Mouse (Mus musculus) hindbrain, embryonic 11.5 days (tissue): ENCODE data around the gene Plcb1. TPM values are rescaled to one million over a fixed set of nuclear protein-coding genes. Genes with fewer than 3 reads are reported as not detected.

Source experiments
- ATAC-seq: fragments of 200-750 bp; cut with Nextera tagmentation; 2 replicates; pipeline ENCODE4 v1.8.0; 2017; ENCODE audit warnings: mild to moderate bottlenecking, moderate TSS enrichment, moderate library complexity; ENCODE audit not compliant: low FRiP score
- DNase-seq: peaks from one replicate; pipeline ENCODE4 v3.0.0-alpha.2; 2015; ENCODE audit warnings: low spot score
- H3K27ac ChIP-seq: fragments of 300-500 bp; sonication (generic); 2 replicates; pipeline ENCODE4 v1.5.1; 2014; ENCODE audit warnings: mild to moderate bottlenecking, low read depth, low read length
- H3K27me3 ChIP-seq: fragments of 300-500 bp; sonication (generic); 2 replicates; pipeline ENCODE4 v1.6.1; 2014; ENCODE audit warnings: mild to moderate bottlenecking, low read length, moderate library complexity, mixed read lengths; ENCODE audit not compliant: control insufficient read depth, insufficient read depth
- H3K36me3 ChIP-seq: fragments of 300-500 bp; sonication (generic); 2 replicates; pipeline ENCODE4 v1.6.1; 2014; ENCODE audit warnings: mild to moderate bottlenecking, low read length, moderate library complexity, mixed read lengths; ENCODE audit not compliant: control insufficient read depth, insufficient read depth
- H3K4me1 ChIP-seq: fragments of 300-500 bp; sonication (generic); replicated peaks from 2 replicates; pipeline ENCODE4 v1.6.1; 2014; ENCODE audit warnings: low read length, mixed read lengths; ENCODE audit not compliant: control insufficient read depth, insufficient read depth
- H3K4me2 ChIP-seq: fragments of 300-500 bp; sonication (generic); replicated peaks from 2 replicates; pipeline ENCODE4 v1.6.1; 2014; ENCODE audit warnings: mild to moderate bottlenecking, low read depth, low read length
- H3K4me3 ChIP-seq: fragments of 300-500 bp; sonication (generic); 2 replicates; pipeline ENCODE4 v1.5.1; 2014; ENCODE audit warnings: low read depth, low read length
- H3K9ac ChIP-seq: fragments of 300-500 bp; sonication (generic); 2 replicates; pipeline ENCODE4 v1.6.1; 2014; ENCODE audit warnings: low read depth, low read length
- H3K9me3 ChIP-seq: fragments of 300-500 bp; sonication (generic); 2 replicates; pipeline ENCODE4 v1.6.1; 2016; ENCODE audit warnings: low read length; ENCODE audit not compliant: control insufficient read depth
- WGBS: fragments of 180-500 bp; shearing (Covaris S2); extraction: QIAGEN DNeasy Blood & Tissue Kit; methylation state at CpG from one replicate; pipeline ENCODE4 v1.1.7; 2014; 5-methylcytosine and 5-hydroxymethylcytosine counted together
- polyA plus RNA-seq: library from polyadenylated mRNA; unstranded; fragments of >200 nt; fragmentation: Nextera tagmentation; extraction: Ambion mirVana; gene quantifications from 2 replicates; pipeline ENCODE4 v1.2.1, GENCODE M21; 2014

Gene Plcb1
- polyA plus RNA-seq, 1 experiment from 2014 or later: 10.7 TPM

DNA sequence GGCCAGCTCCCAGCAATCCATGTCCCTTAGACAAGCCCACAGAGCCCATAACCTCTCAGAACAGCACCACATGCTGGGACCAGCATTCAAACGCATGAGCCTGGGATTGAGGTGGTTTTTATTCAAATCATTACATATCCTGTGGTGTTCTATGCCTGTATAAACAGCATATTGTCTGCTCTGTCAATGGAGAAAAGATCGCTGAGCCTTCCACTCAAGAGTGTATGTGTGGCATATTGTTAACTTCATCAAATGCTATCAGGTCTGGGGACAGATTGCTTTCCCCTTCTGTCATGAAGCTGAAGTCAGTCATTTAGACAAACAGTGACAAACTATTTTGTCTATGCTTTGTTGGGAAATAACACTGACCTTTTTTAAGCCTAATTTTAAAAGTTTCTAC lies 322.7 kb downstream of the Plcb1 start:
- Histone ChIP-seq H3K36me3 (no peaks in the 10 kb centered on the region), H3K4me1 (no peaks in the 10 kb centered on the region), H3K4me3 (no peak overlapping the region), H3K27me3 (no peaks in the 10 kb centered on the region), H3K9me3 (no peaks in the 10 kb centered on the region), H3K9ac (no peak overlapping the region), H3K27ac (no peak overlapping the region), H3K4me2 (no peak overlapping the region)
- DNase-seq (no peak), ATAC-seq (no peak)
- 45% methylated on average over 2 of the region's 2 CpGs for WGBS

DNA sequence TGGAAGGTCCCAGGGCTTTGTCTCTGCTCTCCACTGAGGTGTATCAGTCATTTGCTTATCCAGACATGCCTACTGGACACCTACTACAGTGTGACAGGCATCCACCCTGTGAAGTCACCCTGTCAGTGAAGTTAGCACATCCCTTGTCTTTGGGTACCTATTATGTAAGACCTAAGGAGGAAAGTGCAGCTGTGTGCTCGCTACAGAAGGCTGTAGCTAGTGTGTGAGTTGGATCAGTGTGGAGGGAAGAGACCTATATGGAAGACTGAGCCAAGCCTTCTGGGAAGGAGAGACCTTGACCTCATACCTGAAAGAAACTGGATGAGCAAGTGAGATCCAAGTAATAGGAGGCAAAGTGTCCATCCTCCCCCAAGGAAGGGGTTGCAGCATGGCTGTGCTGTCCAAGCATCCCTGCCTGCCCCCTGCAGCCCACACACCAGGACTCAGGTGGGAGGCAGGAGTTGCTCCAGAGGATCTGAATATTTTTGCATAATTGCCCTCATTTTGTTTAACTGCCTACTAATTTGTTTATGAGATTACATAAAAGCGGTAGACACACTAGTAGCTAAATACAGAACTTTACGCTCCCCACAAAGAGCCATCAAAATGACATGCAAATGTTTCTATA lies 328.7 kb downstream of the Plcb1 start:
- no peak for DNase-seq
- no peaks in the 10 kb centered on the region for H3K27me3 ChIP-seq
- no peak for ATAC-seq
- WGBS: 90% methylated on average over 3 of the region's 3 CpGs
- no peak overlapping the region for H3K4me3 ChIP-seq
- H3K4me1 ChIP-seq: no peaks in the 10 kb centered on the region
- H3K27ac ChIP-seq: no peak overlapping the region
- no peak overlapping the region for H3K4me2 ChIP-seq
- H3K9me3 ChIP-seq: no peaks in the 10 kb centered on the region
- H3K36me3 ChIP-seq: no peaks in the 10 kb centered on the region
- H3K9ac ChIP-seq: no peak overlapping the region

DNA sequence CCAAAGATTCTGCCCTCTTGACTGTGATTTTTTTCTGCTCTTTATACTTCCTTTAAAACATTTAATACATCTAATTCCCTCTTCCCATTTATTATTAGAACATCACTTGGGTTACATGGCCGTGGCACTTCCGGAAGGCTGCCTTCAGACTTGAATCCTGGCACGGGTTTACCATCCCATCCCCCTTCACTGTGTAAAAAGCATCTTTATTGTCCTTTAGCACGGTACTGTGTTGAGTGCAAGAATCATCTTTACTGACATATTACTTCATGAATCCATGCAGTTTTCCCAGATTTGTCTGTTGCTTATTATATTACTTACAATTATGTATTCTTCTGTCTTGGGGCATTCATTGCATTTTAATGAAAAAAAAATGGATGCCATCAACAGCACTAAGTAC lies 337.2 kb downstream of the Plcb1 start:
- H3K36me3 ChIP-seq: no peaks in the 10 kb centered on the region
- no peak overlapping the region for H3K9ac ChIP-seq
- no peaks in the 10 kb centered on the region for H3K4me1 ChIP-seq
- no peak overlapping the region for H3K4me3 ChIP-seq
- WGBS: 90% methylated on average over 4 of the region's 4 CpGs
- no peak overlapping the region for H3K27ac ChIP-seq
- no peak overlapping the region for H3K4me2 ChIP-seq
- no peak for ATAC-seq
- no peaks in the 10 kb centered on the region for H3K27me3 ChIP-seq
- no peaks in the 10 kb centered on the region for H3K9me3 ChIP-seq
- DNase-seq: no peak

DNA sequence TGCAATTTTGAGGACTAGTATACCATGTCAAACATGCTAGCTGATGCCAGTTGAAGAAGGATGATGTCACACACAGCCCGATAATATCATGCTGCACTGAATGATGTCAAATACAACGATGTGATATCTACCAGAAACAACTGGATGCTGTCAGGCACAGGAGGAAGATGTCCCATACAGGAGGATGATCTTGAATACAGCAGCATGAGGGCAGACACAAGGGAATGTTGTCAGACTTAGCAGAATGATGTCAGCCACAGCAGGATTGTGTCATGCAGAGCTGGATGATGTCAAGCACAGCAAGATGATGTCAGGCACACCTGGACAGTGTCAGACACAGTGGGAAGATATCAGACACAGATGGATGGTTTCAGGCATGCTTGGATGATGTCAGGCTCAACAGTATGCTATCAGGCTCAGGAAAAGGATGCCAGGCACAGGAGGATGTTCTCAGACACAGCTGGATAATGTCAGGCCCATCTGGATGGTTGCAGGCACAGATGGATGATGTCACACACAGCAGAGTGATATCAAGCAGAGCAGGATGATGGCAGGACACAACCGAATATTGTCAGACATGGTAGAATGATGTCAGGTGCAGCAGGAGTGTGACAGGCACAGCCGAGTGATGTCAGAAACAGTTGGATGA lies 338.0 kb downstream of the Plcb1 start:
- Histone ChIP-seq H3K4me1 (no peaks in the 10 kb centered on the region), H3K9me3 (no peaks in the 10 kb centered on the region), H3K4me3 (no peak overlapping the region), H3K36me3 (no peaks in the 10 kb centered on the region), H3K27ac (no peak overlapping the region), H3K4me2 (no peak overlapping the region), H3K9ac (no peak overlapping the region), H3K27me3 (no peaks in the 10 kb centered on the region)
- WGBS: 89% methylated on average over 4 of the region's 4 CpGs
- DNase-seq: no peak
- ATAC-seq: no peak; the same call in 1 of the 2 replicates

DNA sequence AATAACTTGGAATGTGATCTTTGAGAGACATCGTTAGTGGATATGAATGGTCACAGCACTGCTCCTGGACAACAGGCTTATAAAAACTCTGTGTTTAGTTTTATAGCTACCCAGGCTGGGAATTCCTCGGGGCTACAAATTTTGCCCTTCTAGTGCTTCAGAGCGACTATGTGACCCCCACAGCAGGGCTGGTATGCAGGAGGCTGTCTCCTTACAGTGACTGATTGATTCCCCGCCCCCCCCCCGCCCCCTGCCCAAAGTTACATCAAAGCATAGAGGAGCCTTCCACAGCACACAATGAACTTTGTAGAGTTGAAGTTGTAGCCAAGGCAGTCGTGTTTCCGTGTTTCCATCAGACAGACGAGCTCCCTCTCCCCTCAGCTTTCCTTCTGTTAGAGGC lies 354.7 kb downstream of the Plcb1 start:
- WGBS: 5% methylated on average over 8 of the region's 8 CpGs
- DNase-seq: peak; percentile 31
- Histone ChIP-seq H3K4me3 (no peak overlapping the region), H3K9ac (no peak overlapping the region), H3K4me1 (no peaks in the 10 kb centered on the region), H3K27me3 (no peaks in the 10 kb centered on the region), H3K9me3 (no peaks in the 10 kb centered on the region), H3K36me3 (no peaks in the 10 kb centered on the region), H3K27ac (no peak overlapping the region), H3K4me2 (0 out of 2 replicates have a peak overlapping the region, but pooled peaks have one; percentile 6)
- ATAC-seq: peak; percentile 77

DNA sequence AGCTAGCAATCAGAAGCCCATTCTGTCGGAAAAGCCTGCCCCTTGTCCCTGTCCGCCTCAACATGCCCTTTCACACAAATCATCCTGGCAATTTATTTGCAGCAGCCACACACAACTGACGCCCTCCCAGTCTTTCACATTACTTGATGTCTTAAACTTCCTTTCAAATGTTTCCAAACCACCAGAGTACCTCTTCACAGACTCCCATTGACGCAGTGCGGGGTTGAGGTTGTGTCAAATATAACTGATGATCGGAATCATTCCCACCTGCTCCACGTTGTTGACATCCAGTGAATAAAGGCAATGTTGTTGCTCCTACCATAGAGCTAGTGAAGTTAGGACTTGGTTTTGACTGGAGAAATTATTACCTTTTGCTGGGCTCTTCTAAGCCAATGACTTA lies 366.4 kb downstream of the Plcb1 start:
- H3K27ac ChIP-seq: no peak overlapping the region

DNA sequence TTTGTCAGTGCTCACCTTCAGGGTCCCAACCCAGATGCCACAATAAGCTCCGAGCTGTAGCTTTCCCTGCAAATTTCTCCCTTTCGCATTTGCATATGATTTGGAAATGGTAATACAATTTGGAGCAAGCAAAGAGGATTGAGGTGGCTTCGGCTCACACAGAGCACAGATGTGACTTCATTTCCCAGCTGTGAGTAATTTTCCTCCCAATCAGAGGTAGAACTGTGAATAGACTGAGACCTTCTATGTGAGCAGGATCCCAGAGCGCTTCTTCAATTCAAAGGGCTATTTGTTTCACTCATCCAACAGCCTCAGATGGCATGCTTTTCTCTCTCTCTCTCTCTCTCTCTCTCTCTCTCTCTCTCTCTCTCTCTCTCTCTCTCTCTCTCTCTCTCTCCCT lies 367.4 kb downstream of the Plcb1 start:
- H3K9ac ChIP-seq: no peak overlapping the region
- H3K36me3 ChIP-seq: no peaks in the 10 kb centered on the region
- no peak for DNase-seq
- no peak overlapping the region for H3K4me3 ChIP-seq
- ATAC-seq: no peak
- no peaks in the 10 kb centered on the region for H3K4me1 ChIP-seq
- H3K27me3 ChIP-seq: no peaks in the 10 kb centered on the region
- H3K9me3 ChIP-seq: no peaks in the 10 kb centered on the region
- no peak overlapping the region for H3K27ac ChIP-seq
- H3K4me2 ChIP-seq: no peak overlapping the region
- WGBS: 75% methylated on average over 4 of the region's 4 CpGs

More for the DNA sequence above, 366.4 kb downstream of the Plcb1 start:
- Histone ChIP-seq H3K4me2 (no peak overlapping the region), H3K36me3 (no peaks in the 10 kb centered on the region), H3K27me3 (no peaks in the 10 kb centered on the region), H3K4me3 (no peak overlapping the region), H3K4me1 (no peaks in the 10 kb centered on the region), H3K9ac (no peak overlapping the region), H3K9me3 (no peaks in the 10 kb centered on the region)
- no peak for ATAC-seq
- 78% methylated on average over 7 of the region's 7 CpGs for WGBS
- no peak for DNase-seq

DNA sequence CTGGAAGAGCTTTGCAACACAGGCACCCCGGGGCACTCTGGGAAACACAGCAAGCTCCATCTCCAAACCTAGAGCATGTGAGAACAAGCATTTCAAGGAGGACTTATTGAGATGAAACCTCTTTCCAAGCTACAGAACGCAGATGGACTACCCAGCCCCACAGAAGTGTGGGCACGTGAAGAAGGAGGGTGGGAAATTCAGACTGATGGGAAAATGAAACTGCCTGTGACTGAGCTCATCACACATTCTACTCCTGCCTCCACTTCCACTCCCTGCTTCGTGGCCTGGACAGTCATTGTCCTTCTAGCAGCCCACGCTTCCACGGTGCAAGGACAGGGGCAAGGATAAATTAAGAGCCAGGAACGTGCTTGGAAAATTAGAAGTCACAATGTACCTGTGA lies 370.2 kb downstream of the Plcb1 start:
- no peak overlapping the region for H3K4me3 ChIP-seq
- DNase-seq: no peak
- no peaks in the 10 kb centered on the region for H3K4me1 ChIP-seq
- no peak overlapping the region for H3K9ac ChIP-seq
- H3K36me3 ChIP-seq: no peaks in the 10 kb centered on the region
- H3K27ac ChIP-seq: no peak overlapping the region
- WGBS: 85% methylated on average over 7 of the region's 7 CpGs
- no peak overlapping the region for H3K4me2 ChIP-seq
- H3K27me3 ChIP-seq: no peaks in the 10 kb centered on the region
- no peaks in the 10 kb centered on the region for H3K9me3 ChIP-seq
- no peak for ATAC-seq

DNA sequence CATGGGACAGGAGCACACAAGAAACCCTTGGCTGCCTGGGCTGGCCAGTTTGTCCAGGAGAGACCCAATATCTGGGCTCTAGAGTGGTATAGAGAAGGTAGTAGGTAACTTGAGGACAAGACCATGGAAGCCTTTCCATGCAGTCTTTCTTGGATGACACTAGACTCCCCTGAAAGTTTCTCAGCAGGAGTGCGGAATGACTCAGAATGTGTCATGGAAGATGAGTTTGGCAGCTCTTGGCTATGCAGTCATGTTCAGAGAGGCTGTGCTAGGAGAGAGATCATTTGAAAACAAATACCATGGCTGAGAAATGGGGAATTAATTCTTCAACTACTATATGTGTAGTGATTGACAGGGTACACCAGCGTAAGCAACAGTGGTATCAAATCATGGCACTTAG lies 372.1 kb downstream of the Plcb1 start:
- Histone ChIP-seq H3K27me3 (no peaks in the 10 kb centered on the region), H3K27ac (no peak overlapping the region), H3K9ac (no peak overlapping the region), H3K4me2 (no peak overlapping the region), H3K36me3 (no peaks in the 10 kb centered on the region), H3K4me1 (no peaks in the 10 kb centered on the region), H3K9me3 (no peaks in the 10 kb centered on the region), H3K4me3 (no peak overlapping the region)
- 98% methylated on average over 2 of the region's 2 CpGs for WGBS
- DNase-seq: no peak
- ATAC-seq: no peak
